Mouse (Mus musculus) spleen, postnatal 10 days (tissue): ENCODE results near the gene Pik3cg.

Experiments
- DNase-seq, 2 experiments: peaks; one replicate each; pipeline ENCODE4 v3.0.0; 2021 to 2022; ENCODE audit warnings: low spot score in 2 of 2

Gene Pik3cg

DNA sequence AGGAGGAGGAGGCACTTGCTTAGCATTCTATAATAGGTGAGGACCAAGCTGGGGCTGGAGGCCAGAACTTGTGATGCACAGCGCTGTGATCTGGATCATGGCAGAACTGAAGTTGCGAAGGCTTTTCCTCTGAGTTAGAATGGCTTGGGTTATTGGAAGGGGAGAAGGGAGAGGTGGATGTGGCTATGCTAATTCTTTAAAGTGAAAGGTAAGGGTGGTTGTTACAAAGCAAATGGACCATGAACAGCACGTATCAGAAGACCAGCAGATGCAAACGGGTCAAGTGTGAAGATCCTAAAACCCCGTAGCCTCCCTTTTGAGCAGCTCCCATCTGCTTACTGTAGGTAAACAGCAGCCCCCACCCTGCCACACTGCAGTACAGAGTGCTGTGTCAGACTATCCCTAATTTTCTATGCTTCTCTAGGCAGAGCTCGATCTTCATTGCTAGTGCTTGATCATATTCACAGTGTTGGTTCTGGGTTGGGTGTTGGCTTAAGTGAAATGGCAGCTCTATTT lies 7.3 kb downstream of the Pik3cg start:
- no peak for DNase-seq

GRCm38 (mm10) chr12:32200387-32201069 lies 7.9 kb downstream of the Pik3cg start:
- DNase-seq, result no peak

GRCm38 (mm10) chr12:32199422-32199821 lies 9.0 kb downstream of the Pik3cg start:
- DNase-seq, result no peak

- no peak for DNase-seq
Observed at GRCm38 (mm10) chr12:32198025-32198424, 10.4 kb downstream of the Pik3cg start.

DNA sequence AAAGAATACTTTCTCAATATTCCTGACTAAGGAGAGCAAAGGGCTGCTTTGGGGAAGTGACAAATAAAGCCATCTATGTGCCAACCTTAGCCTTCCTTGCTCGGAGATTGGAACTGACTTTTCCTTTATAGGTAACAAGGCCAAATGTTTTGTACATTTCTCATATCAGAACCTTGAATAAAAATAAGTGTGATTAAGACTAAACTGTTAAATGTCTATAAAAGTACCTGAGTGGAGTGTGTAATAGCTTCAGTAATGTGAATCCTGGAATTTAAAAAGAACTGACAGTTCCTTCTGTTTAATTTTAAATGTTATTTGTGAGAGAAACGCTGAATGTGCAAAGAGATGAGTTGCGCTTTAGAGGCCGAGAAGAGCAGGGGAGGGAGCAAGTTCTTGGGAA lies 13.5 kb downstream of the Pik3cg start:
- DNase-seq, result no peak

- peak in 1 of 2 experiments; percentile 2 for DNase-seq
Observed at GRCm38 (mm10) chr12:32194358-32194757, 14.1 kb downstream of the Pik3cg start.

GRCm38 (mm10) chr12:32190927-32191326 lies 17.5 kb downstream of the Pik3cg start:
- no peak for DNase-seq

GRCm38 (mm10) chr12:32187668-32188236 lies 20.7 kb downstream of the Pik3cg start:
- DNase-seq, result no peak

DNA sequence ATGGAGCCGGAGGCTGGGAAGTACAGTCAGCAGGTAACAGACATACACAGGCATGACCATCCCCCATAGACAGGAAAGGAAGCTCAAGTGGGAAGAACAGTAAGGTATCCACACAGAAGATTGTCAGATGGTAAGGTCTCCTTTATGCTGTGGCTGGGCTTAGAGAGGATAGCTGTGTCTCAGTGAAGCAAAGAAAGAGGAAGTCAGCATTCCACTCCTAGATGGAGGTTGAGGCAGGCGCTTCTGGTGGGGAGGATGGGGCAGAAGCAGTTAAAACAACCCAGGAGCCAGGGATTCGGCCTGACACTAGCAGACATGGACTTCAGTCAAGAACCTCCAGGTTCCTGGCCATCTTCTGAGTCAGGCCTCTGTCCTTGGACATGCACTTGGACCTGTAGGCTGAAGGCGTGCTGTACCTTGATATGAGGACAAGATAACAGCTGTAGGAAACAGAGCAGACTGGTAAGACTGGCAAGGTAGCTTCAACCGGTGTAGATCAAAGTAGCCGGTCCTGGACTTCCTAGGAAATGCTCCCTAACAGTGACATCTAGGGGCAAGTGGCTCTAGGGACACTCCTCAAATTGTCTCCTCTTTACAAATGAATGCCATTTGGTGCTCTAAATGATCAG lies 21.7 kb downstream of the Pik3cg start:
- DNase-seq, result no peak

GRCm38 (mm10) chr12:32184874-32185273 lies 23.6 kb downstream of the Pik3cg start:
- no peak for DNase-seq

- no peak for DNase-seq
Observed at GRCm38 (mm10) chr12:32183584-32183983, 24.9 kb downstream of the Pik3cg start.

DNA sequence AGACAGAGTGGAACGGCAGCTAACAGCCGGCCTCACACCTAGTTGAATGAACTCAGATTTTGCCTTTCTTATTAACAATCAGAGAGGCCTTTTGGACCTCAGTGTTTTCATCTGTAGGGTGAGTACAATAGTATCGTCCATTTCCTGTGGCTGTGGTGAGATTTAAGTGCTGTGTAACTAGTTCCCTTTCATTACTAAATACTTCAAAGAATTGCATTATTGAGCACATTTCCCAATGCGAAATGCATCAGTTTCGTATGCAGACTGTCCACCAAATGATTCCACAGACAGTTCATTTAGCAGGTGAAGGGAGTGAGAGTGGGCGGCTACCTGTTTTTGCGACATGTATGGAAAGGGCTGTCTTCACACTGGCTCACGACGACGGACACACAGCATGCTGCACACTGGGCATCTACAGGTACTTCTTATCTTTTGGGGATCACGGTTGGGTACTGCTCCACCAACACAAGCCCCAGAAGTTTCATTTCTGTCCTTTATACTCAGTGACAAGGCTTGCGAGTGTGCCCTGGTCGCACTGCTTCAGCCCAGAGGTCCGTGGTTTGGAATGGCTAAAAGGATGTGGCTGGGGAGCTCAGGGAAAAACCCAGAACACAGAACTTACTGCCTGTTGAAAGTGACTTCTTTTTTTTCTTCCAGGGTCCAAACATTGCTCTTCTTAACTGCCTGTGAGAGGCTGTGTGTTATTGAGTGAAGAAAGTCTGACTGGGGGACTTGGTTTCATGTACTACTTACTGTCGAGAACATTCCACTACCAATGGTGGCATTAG lies 25.6 kb downstream of the Pik3cg start:
- DNase-seq, result no peak

- DNase-seq, result no peak
Observed at GRCm38 (mm10) chr12:32181885-32182284, 26.6 kb downstream of the Pik3cg start.

- DNase-seq, result no peak
Observed at GRCm38 (mm10) chr12:32174437-32174836, 34.0 kb downstream of the Pik3cg start.

- no peak for DNase-seq
Observed at GRCm38 (mm10) chr12:32172826-32173225, 35.6 kb downstream of the Pik3cg start.

DNA sequence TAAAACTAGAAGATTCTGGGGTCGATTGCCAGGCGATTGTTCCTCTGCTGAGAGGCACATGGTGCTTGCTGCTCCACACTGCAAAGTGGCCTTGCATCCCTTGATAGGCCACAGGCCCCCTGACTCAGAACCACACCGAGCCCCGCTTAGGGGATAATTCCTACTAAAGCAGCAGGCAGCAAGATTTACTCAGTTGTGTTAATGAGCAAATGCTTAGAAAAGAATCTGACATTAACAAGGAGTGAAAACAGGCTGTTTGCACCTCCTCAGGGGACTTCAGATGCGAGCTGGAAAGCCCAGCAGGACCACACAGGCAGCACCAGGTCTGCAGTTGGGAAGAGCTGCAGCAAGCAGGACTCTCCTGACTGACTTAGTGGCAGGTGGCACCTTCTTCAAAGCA lies 39.3 kb downstream of the Pik3cg start:
- DNase-seq, result no peak

GRCm38 (mm10) chr12:32168751-32169150 lies 39.7 kb downstream of the Pik3cg start:
- peak in 1 of 2 experiments; percentile 45 for DNase-seq

DNA sequence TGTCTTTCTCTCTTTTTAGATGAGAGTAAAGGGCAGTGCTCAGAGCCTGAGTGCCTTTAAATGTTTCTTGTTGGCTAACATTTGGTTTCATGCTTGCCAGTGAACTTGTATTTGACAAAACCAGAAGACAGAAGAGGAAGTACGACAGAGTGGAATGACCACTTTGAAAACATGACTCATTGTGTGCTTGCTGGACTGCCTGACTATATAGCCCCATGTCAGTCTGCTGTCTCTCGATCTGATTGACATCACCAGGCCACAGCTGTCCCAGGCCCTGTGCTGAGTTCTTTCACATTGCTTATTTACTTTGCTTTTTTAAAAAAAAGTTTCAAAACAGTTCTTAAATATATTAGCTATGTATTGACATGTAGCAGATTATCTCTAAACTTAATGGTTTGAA lies 44.8 kb downstream of the Pik3cg start:
- DNase-seq, result no peak

- DNase-seq, result no peak
Observed at GRCm38 (mm10) chr12:32158757-32159156, 49.7 kb downstream of the Pik3cg start.

DNA sequence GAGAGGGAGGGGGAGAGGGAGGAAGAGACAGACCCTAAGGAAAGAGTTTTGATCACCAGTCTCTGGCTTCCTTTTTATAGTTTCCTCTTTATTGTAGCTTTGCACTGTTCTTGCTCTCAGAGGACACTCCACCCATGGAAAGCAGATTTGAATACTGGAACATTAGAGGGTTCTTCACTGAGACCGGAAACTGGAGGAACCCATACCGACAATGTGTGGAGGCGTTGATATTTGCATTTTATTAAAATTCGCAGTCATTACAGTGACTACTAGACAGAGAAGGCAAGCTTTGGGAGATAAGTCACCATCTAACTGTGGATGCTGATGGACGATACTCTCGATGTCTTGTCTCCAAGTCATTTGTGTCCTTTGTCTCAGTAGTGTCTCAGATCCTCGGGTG lies 61.9 kb downstream of the Pik3cg start:
- DNase-seq, result no peak

- no peak for DNase-seq
Observed at GRCm38 (mm10) chr12:32145651-32146050, 62.8 kb downstream of the Pik3cg start.

DNA sequence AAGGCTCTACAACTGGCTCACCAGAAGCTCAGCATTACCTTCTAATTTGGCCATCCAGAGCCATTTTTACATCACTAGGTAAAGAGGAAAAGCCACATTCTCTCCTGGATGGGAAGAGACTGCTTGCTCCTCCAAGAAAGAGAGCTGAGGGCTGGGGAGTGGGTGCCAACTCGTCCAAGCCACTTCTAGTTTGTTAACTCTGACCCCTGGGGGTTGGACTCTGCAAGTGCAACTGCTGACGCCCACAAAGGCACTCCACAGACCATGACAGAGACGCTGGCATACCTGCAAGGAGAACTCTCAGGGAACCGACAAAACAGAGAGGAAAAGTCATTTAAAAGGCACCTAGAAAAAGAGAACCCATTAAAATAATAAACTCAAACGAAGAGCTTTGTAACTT lies 63.9 kb downstream of the Pik3cg start:
- peak; percentile 79 to 86 for DNase-seq
